Mouse (Mus musculus) kidney, embryonic 15.5 days (tissue): ENCODE data around the gene Limd2. TPM values are rescaled to one million over a fixed set of nuclear protein-coding genes. Genes with fewer than 3 reads are reported as not detected.
"Not testable (repeated sequence)": the region's sequence is repeated elsewhere in the genome, so short reads cannot be mapped to it uniquely, and the experiment has no call there.

Source experiments
- ATAC-seq: fragments of 200-750 bp; cut with Nextera tagmentation; replicated peaks from 2 replicates; pipeline ENCODE4 v1.8.0; 2017; ENCODE audit warnings: moderate TSS enrichment; ENCODE audit not compliant: low FRiP score
- H3K27ac ChIP-seq: fragments of 300-500 bp; sonication (generic); 2 replicates; pipeline ENCODE4 v1.5.1; 2015; ENCODE audit warnings: mild to moderate bottlenecking, inconsistent platforms
- H3K27me3 ChIP-seq: fragments of 300-500 bp; sonication (generic); 2 replicates; pipeline ENCODE4 v1.6.1; 2015; ENCODE audit warnings: inconsistent platforms
- H3K36me3 ChIP-seq: fragments of 300-500 bp; sonication (generic); 2 replicates; pipeline ENCODE4 v1.6.1; 2015; ENCODE audit warnings: inconsistent platforms
- H3K4me1 ChIP-seq: fragments of 300-500 bp; sonication (generic); 2 replicates; pipeline ENCODE4 v1.6.1; 2015; ENCODE audit warnings: inconsistent platforms
- H3K4me2 ChIP-seq: fragments of 300-500 bp; sonication (generic); 2 replicates; pipeline ENCODE4 v1.6.1; 2015; ENCODE audit warnings: moderate library complexity, mild to moderate bottlenecking, inconsistent platforms
- H3K4me3 ChIP-seq: fragments of 300-500 bp; sonication (generic); replicated peaks from 2 replicates; pipeline ENCODE4 v1.5.1; 2015; ENCODE audit warnings: mild to moderate bottlenecking, inconsistent platforms
- H3K9ac ChIP-seq: fragments of 300-500 bp; sonication (generic); 2 replicates; pipeline ENCODE4 v1.6.1; 2015; ENCODE audit warnings: mild to moderate bottlenecking, inconsistent platforms
- H3K9me3 ChIP-seq: fragments of 300-500 bp; sonication (generic); replicated peaks from 2 replicates; pipeline ENCODE4 v1.6.1; 2016; ENCODE audit warnings: inconsistent platforms
- WGBS: fragments of 180-500 bp; shearing (Covaris S2); methylation state at CpG from one replicate; pipeline ENCODE4 v1.1.7; 2015; ENCODE audit warnings: mixed read lengths; 5-methylcytosine and 5-hydroxymethylcytosine counted together
- polyA plus RNA-seq: library from polyadenylated mRNA; unstranded; fragments of >200 nt; fragmentation: Nextera tagmentation; extraction: Ambion mirVana; gene quantifications from 2 replicates; pipeline ENCODE4 v1.2.1, GENCODE M21; 2015

Gene Limd2
- polyA plus RNA-seq: 201 and 217 TPM in 2 replicates

- Histone ChIP-seq H3K27ac (peak within 1 kb of the TSS; percentile 96), H3K9ac (peak within 1 kb of the TSS; percentile 91), H3K4me2 (peak within 1 kb of the TSS; percentile 91), H3K9me3 (no peaks in the 10 kb centered on the region), H3K4me1 (peaks cover 36% of the 10 kb centered on the region), H3K36me3 (peaks cover 48% of the 10 kb centered on the region), H3K4me3 (peak within 1 kb of the TSS; percentile 94), H3K27me3 (no peaks in the 10 kb centered on the region)
- 34% methylated on average over 22 of the region's 22 CpGs for WGBS
- ATAC-seq: peak; percentile 38
Measured at GRCm38 (mm10) chr11:106160841-106161721, at the start of gene Limd2, which contains the start of gene Gm10840. Limd2 (minus strand) TSS chr11:106160860. Gm10840 (plus strand) TSS chr11:106160850.

GRCm38 (mm10) chr11:106202123-106202465, 41.4 kb upstream of the Limd2 start, which contains the start of gene Strada:
Strada (minus strand) TSS chr11:106202168.
- no peak within 1 kb of the TSS for H3K9ac ChIP-seq
- no peaks in the 10 kb centered on the region for H3K27me3 ChIP-seq
- ATAC-seq: no peak
- WGBS: 87% methylated on average over 5 of the region's 5 CpGs
- H3K4me3 ChIP-seq: no peak within 1 kb of the TSS
- H3K4me1 ChIP-seq: no peaks in the 10 kb centered on the region
- no peak within 1 kb of the TSS for H3K27ac ChIP-seq
- no peak within 1 kb of the TSS for H3K4me2 ChIP-seq
- no peaks in the 10 kb centered on the region for H3K9me3 ChIP-seq
- peaks cover 94% of the 10 kb centered on the region for H3K36me3 ChIP-seq

- ATAC-seq: no peak
- Histone ChIP-seq H3K9me3 (no peaks in the 10 kb centered on the region), H3K4me2 (no peak overlapping the region), H3K36me3 (peaks cover 94% of the 10 kb centered on the region), H3K27me3 (no peaks in the 10 kb centered on the region), H3K4me3 (no peak overlapping the region), H3K9ac (no peak overlapping the region), H3K27ac (no peak overlapping the region), H3K4me1 (no peaks in the 10 kb centered on the region)
- 90% methylated on average over 19 of the region's 19 CpGs for WGBS
Measured at GRCm38 (mm10) chr11:106201337-106202122, 40.9 kb upstream of the Limd2 start.

DNA sequence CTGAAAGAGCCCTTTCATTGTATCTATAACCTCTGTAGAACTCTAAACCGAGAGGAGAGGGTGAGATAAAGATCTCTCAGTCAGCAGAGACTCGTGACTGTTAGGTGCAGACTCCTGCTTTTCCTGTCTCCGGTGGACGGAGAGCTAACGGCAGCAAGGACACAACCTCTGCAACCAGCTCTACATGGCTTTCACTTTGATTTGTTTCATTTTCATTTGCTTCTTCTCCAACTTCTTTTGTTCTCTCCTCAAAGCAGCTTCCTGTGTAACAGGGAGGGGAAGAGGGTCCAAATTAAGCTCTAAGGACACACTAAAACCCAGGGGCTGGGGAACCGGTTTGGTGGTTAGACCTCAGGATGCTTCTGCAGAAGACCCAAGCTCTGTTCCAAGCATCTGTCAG, 40.1 kb upstream of the Limd2 start:
- Histone ChIP-seq H3K4me3 (no peak overlapping the region), H3K27me3 (no peaks in the 10 kb centered on the region), H3K4me1 (no peaks in the 10 kb centered on the region), H3K27ac (no peak overlapping the region), H3K9ac (no peak overlapping the region), H3K36me3 (peaks cover 89% of the 10 kb centered on the region), H3K9me3 (no peaks in the 10 kb centered on the region), H3K4me2 (no peak overlapping the region)
- 72% methylated on average over 6 of the region's 6 CpGs for WGBS
- ATAC-seq: no peak

GRCm38 (mm10) chr11:106199997-106200396, 39.3 kb upstream of the Limd2 start:
- H3K4me3 ChIP-seq, H3K27me3 ChIP-seq, H3K4me1 ChIP-seq, H3K9me3 ChIP-seq, H3K27ac ChIP-seq, H3K4me2 ChIP-seq, H3K9ac ChIP-seq, ATAC-seq: not testable (repeated sequence)
- H3K36me3 ChIP-seq: peaks cover 82% of the 10 kb centered on the region
- 92% methylated on average over 7 of the region's 7 CpGs for WGBS

DNA sequence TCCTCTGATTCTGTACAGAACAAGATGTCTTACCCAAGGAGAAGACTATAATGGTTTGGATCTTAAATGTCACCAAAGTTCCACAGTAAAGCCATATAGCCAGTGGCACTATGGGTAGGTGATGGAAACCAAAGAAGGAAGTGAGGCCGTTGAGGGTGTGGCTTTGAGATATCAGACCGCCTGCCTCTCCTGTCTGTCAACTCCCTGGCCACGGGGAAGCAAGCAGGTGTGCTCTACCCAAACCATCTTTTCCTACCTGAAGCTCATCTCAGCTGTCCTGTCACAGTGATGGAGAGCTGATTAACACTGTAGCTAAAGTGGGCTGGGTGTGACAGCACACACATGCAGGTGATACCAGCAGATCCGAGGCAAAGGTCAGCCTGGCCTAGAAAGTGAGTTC, 37.6 kb upstream of the Limd2 start:
- Histone ChIP-seq H3K9me3 (no peaks in the 10 kb centered on the region), H3K9ac (no peak overlapping the region), H3K27me3 (no peaks in the 10 kb centered on the region), H3K4me3 (no peak overlapping the region), H3K4me2 (no peak overlapping the region), H3K36me3 (peaks cover 66% of the 10 kb centered on the region), H3K4me1 (peaks cover 4% of the 10 kb centered on the region; the same call in 1 of the 2 replicates), H3K27ac (no peak overlapping the region)
- no peak for ATAC-seq
- WGBS: 88% methylated on average over 4 of the region's 4 CpGs

DNA sequence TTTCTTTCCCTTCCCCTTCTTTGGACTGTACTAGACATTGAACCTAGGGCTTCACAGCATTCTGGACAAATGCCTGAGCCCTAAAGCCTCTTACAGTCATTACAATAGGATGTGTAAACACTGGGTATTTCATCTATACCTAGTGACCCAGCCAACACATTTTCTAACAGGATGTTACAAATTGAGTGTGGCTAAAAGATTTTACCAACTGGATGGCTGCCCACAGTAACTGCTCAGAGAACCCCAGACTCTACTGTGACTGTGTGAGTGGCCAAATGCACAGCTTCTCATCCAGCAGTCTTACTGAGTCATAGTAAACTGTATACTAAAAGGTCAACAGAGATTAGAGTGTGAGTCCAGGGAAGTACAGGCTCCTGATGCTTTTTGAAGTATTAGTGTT, 34.7 kb upstream of the Limd2 start:
- Histone ChIP-seq H3K27me3 (no peaks in the 10 kb centered on the region), H3K9ac (no peak overlapping the region), H3K27ac (no peak overlapping the region), H3K9me3 (no peaks in the 10 kb centered on the region), H3K4me1 (peaks cover 14% of the 10 kb centered on the region), H3K4me2 (no peak overlapping the region), H3K4me3 (no peak overlapping the region), H3K36me3 (peaks cover 39% of the 10 kb centered on the region)
- no peak for ATAC-seq

GRCm38 (mm10) chr11:106194891-106195290, 34.2 kb upstream of the Limd2 start:
- H3K4me2 ChIP-seq: no peak overlapping the region
- H3K36me3 ChIP-seq: peaks cover 34% of the 10 kb centered on the region
- peaks cover 14% of the 10 kb centered on the region for H3K4me1 ChIP-seq
- no peak overlapping the region for H3K4me3 ChIP-seq
- H3K27ac ChIP-seq: no peak overlapping the region
- H3K9ac ChIP-seq: no peak overlapping the region
- ATAC-seq: no peak
- WGBS: 89% methylated on average over 7 of the region's 7 CpGs
- H3K9me3 ChIP-seq: no peaks in the 10 kb centered on the region
- H3K27me3 ChIP-seq: no peaks in the 10 kb centered on the region

- peak overlapping the region; percentile 57 for H3K4me3 ChIP-seq
- no peak for ATAC-seq
- H3K27me3 ChIP-seq: no peaks in the 10 kb centered on the region
- H3K9me3 ChIP-seq: no peaks in the 10 kb centered on the region
- H3K36me3 ChIP-seq: peaks cover 29% of the 10 kb centered on the region
- peak overlapping the region; percentile 84 for H3K27ac ChIP-seq
- peak overlapping the region; percentile 54 for H3K9ac ChIP-seq
- H3K4me1 ChIP-seq: peaks cover 14% of the 10 kb centered on the region
- H3K4me2 ChIP-seq: peak overlapping the region; percentile 75
- 27% methylated on average over 3 of the region's 3 CpGs for WGBS
Measured at GRCm38 (mm10) chr11:106194155-106194541, 33.5 kb upstream of the Limd2 start.

DNA sequence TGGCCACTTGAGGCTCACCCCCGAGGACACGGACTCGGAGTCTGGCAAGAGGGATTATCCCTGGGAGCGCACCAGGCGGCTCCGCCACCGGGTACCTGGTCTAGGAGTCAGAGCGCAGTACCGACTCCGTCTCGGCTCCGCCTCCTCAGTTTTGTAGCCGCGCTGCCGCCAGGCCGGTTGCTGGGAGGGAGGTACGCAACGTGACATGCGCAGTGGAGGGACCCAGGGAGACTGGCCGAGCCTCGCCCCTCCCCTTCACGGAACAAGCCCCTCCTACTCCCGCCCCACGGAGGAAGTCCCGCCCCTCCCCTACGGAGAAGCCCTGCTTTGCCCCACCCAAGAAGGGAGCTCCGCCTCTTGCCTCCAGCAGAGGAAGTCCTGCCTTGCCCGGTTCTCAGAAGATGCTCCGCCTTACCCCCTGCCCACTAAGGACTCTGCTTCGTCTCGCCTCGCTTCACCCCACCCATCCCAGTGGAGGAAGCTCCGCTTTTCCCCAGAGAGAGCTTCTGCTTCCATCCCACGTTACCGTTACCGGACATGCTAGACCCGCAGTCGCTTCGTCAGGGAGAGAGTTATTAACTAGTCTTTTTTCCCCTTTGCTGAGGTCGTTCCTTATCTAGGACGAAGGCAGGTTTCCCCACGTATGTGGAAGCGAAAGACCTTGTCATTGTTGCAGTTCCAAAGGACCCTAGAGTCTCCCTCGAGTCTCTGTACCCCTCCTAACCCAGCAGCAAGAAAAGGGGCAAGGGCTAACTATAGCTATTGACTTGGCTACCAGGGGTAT, 32.9 kb upstream of the Limd2 start:
- no peaks in the 10 kb centered on the region for H3K27me3 ChIP-seq
- H3K4me3 ChIP-seq: peak overlapping the region; percentile 57
- peak overlapping the region; percentile 91 for H3K27ac ChIP-seq
- H3K4me1 ChIP-seq: peaks cover 14% of the 10 kb centered on the region
- H3K9me3 ChIP-seq: no peaks in the 10 kb centered on the region
- WGBS: under 1% methylated on average over 42 of the region's 44 CpGs
- H3K4me2 ChIP-seq: peak overlapping the region; percentile 75
- peaks cover 24% of the 10 kb centered on the region for H3K36me3 ChIP-seq
- peak overlapping the region; percentile 57 for H3K9ac ChIP-seq
- peak; percentile 97 for ATAC-seq

DNA sequence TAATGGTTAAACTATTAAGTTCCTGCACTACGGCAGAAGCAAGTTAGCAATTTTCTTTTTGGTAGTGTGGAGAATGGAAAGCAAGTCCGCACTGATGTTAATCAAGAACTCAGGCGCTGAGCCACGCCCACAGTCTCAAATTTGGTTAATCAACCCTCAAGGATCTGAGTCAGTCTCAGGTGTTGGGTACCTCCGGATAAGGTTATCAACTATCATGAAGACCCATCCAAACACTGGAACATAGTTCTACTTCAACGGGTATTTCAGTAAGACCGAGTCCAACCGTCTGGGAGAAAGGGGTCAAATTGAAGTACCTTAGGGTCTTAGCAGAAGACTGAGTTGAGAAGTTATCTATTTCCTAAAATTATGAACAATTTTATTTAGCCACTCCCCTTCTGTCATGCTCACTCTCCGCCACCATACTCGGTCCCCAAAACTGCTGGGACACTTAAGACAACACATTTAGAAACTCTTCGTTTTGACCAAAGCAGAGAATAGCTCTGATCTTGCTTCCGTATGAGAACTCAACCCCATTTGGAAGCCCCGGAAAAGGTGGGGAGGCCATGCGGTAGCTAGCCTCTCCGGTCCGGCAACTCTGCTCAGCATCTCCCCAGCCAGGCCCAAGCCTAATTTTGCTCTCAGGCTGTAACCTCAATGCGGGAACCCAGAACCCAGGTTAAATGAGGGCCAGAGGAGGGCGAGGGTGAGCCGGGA, 32.2 kb upstream of the Limd2 start:
- H3K9ac ChIP-seq: peak overlapping the region; percentile 57
- peak overlapping the region; percentile 91 for H3K27ac ChIP-seq
- H3K4me3 ChIP-seq: peak overlapping the region; percentile 57
- H3K27me3 ChIP-seq: no peaks in the 10 kb centered on the region
- H3K36me3 ChIP-seq: peaks cover 16% of the 10 kb centered on the region
- peaks cover 14% of the 10 kb centered on the region for H3K4me1 ChIP-seq
- peak overlapping the region; percentile 75 for H3K4me2 ChIP-seq
- ATAC-seq: peak; percentile 71
- H3K9me3 ChIP-seq: no peaks in the 10 kb centered on the region
- WGBS: 9% methylated on average over 19 of the region's 19 CpGs
